Mouse (Mus musculus) intestine, postnatal 0 days (tissue): ENCODE results near the gene Nkx2-3. TPM values are rescaled to one million over a fixed set of nuclear protein-coding genes. Genes with fewer than 3 reads are reported as not detected.
A peak's percentile ranks its signal among the peaks of the same experiment; 100 is the strongest.

Experiments
- ATAC-seq: fragments of 200-750 bp; cut with Nextera tagmentation; 2 replicates; pipeline ENCODE4 v1.8.0; 2017; ENCODE audit warnings: mild to moderate bottlenecking, moderate TSS enrichment, moderate library complexity
- H3K27ac ChIP-seq: fragments of 300-500 bp; sonication (generic); 2 replicates; pipeline ENCODE4 v1.5.1; 2014; ENCODE audit warnings: mild to moderate bottlenecking, low read depth, low read length, moderate library complexity
- H3K27me3 ChIP-seq: fragments of 300-500 bp; sonication (generic); replicated peaks from 2 replicates; pipeline ENCODE4 v1.6.1; 2014; ENCODE audit warnings: low read length, mixed read lengths; ENCODE audit not compliant: control insufficient read depth, insufficient read depth
- H3K36me3 ChIP-seq: fragments of 300-500 bp; sonication (generic); 2 replicates; pipeline ENCODE4 v1.6.1; 2014; ENCODE audit warnings: mild to moderate bottlenecking, moderate library complexity; ENCODE audit not compliant: control insufficient read depth, insufficient read depth
- H3K4me1 ChIP-seq: fragments of 300-500 bp; sonication (generic); replicated peaks from 2 replicates; pipeline ENCODE4 v1.6.1; 2014; ENCODE audit warnings: antibody characterized with exemption, low read length, mixed read lengths; ENCODE audit not compliant: control insufficient read depth, insufficient read depth
- H3K4me2 ChIP-seq: fragments of 300-500 bp; sonication (generic); replicated peaks from 2 replicates; pipeline ENCODE4 v1.6.1; 2014; ENCODE audit warnings: low read depth, mild to moderate bottlenecking, moderate library complexity
- H3K4me3 ChIP-seq: fragments of 300-500 bp; sonication (generic); 2 replicates; pipeline ENCODE4 v1.5.1; 2014; ENCODE audit warnings: low read depth, low read length
- H3K9ac ChIP-seq: fragments of 300-500 bp; sonication (generic); 2 replicates; pipeline ENCODE4 v1.6.1; 2014; ENCODE audit warnings: mild to moderate bottlenecking, low read depth, low read length
- H3K9me3 ChIP-seq: fragments of 300-500 bp; sonication (generic); 2 replicates; pipeline ENCODE4 v1.6.1; 2016; ENCODE audit warnings: mixed run types; ENCODE audit not compliant: control insufficient read depth
- CTCF ChIP-seq: sonication (generic); IDR thresholded peaks from 2 replicates; pipeline ENCODE4 v1.5.1; 2016; ENCODE audit warnings: low read depth, mild to moderate bottlenecking, control low read depth, antibody characterized with exemption, moderate library complexity
- WGBS: fragments of 180-500 bp; shearing (Covaris S2); extraction: QIAGEN DNeasy Blood & Tissue Kit; methylation state at CpG from one replicate; pipeline ENCODE4 v1.1.7; 2014; 5-methylcytosine and 5-hydroxymethylcytosine counted together
- polyA plus RNA-seq: library from polyadenylated mRNA; unstranded; fragments of >200 nt; fragmentation: Nextera tagmentation; extraction: Ambion mirVana; gene quantifications from 2 replicates; pipeline ENCODE4 v1.2.1, GENCODE M21; 2015

The Nkx2-3 gene
- polyA plus RNA-seq, 1 experiment from 2014 or later = 54.3 TPM

- Histone ChIP-seq H3K27ac (peak overlapping the region; percentile 55), H3K4me2 (peak overlapping the region; percentile 75), H3K4me1 (no peaks in the 10 kb centered on the region), H3K4me3 (peak overlapping the region; percentile 54), H3K36me3 (no peaks in the 10 kb centered on the region; the same call in 1 of the 2 replicates), H3K9ac (peak overlapping the region; percentile 54), H3K27me3 (peaks cover 90% of the 10 kb centered on the region), H3K9me3 (no peaks in the 10 kb centered on the region)
- no peak for TF ChIP-seq CTCF
- WGBS = 15% methylated on average over 8 of the region's 8 CpGs
- no peak for ATAC-seq
Measured at GRCm38 (mm10) chr19:43608711-43609457, 3.2 kb upstream of the Nkx2-3 start.

- Histone ChIP-seq H3K27ac (peak overlapping the region; percentile 55), H3K4me3 (peak overlapping the region; percentile 54), H3K9ac (peak overlapping the region; percentile 54), H3K36me3 (peaks cover 3% of the 10 kb centered on the region; the same call in 1 of the 2 replicates), H3K27me3 (peaks cover 90% of the 10 kb centered on the region), H3K4me1 (no peaks in the 10 kb centered on the region), H3K9me3 (no peaks in the 10 kb centered on the region), H3K4me2 (peak overlapping the region; percentile 75)
- no peak for ATAC-seq
- 4% methylated on average over 25 of the region's 25 CpGs for WGBS
- TF ChIP-seq CTCF = peak; percentile 24; the same call in 1 of the 2 replicates
Measured at GRCm38 (mm10) chr19:43609458-43610330, 2.4 kb upstream of the Nkx2-3 start.

DNA sequence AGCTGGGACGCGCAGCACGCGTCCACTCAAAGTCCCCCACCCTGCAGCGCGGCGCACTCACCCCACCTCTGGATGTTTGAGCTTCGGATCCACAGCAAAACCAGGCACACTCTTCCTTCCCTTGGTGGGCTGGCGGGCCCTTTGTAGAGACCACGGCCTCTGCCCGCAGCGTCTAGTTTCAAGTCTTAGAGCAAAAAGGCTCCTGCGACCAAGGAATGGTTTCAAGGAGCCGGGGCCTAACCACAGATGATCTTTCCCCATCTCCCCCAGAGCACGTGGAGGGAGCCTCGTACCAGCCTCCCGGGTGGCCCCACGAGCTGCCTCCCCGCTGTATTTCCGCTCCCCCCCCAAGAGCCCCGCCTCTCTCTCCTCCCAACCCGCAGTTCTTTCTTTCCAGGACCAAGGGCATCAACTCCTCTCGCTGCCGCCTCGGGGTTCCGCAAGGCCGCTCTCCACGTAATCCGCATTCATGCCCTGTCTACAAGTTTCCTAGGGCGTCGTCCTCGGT lies 1.7 kb upstream of the Nkx2-3 start:
- Histone ChIP-seq H3K4me1 (0 out of 2 replicates have a peak, but pooled peaks cover 3% of the 10 kb centered on the region), H3K9ac (peak overlapping the region; percentile 54), H3K4me2 (peak overlapping the region; percentile 75), H3K27me3 (peaks cover 89% of the 10 kb centered on the region), H3K36me3 (peaks cover 7% of the 10 kb centered on the region; the same call in 1 of the 2 replicates), H3K9me3 (no peaks in the 10 kb centered on the region), H3K27ac (peak overlapping the region; percentile 54), H3K4me3 (peak overlapping the region; percentile 54)
- no peak for ATAC-seq
- WGBS = under 1% methylated on average over 32 of the region's 32 CpGs
- TF ChIP-seq CTCF = no peak

DNA sequence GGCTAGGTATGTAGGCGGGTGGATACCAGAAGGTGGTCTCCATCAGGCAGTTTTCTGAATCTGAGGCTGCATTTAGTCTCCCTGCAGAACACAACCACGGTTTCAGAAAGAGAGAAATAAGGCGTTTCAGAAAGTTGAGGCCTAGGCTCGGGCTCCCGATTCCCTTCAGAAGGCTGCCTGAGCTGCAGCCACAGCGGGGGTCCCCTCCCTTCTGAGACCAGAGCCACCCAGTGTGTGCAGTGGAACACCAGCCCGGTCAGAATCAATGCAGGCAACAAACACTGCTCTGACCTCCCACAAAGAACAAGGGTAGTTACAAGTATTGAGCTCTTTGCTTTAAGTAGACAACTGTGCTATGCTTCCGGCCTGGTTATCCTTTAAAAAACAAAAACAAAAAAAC lies 1.0 kb upstream of the Nkx2-3 start:
- 12% methylated on average over 8 of the region's 8 CpGs for WGBS
- H3K4me2 ChIP-seq = peak overlapping the region; percentile 75
- peak overlapping the region; percentile 54 for H3K27ac ChIP-seq
- TF ChIP-seq CTCF = no peak
- peak overlapping the region; percentile 54 for H3K9ac ChIP-seq
- H3K4me3 ChIP-seq = peak overlapping the region; percentile 54
- peaks cover 7% of the 10 kb centered on the region; the same call in 1 of the 2 replicates for H3K36me3 ChIP-seq
- no peak for ATAC-seq
- H3K4me1 ChIP-seq = 0 out of 2 replicates have a peak, but pooled peaks cover 3% of the 10 kb centered on the region
- peaks cover 87% of the 10 kb centered on the region for H3K27me3 ChIP-seq
- no peaks in the 10 kb centered on the region for H3K9me3 ChIP-seq

- H3K9me3 ChIP-seq = no peaks in the 10 kb centered on the region
- peak overlapping the region; percentile 42 for H3K27ac ChIP-seq
- ATAC-seq = no peak
- 0 out of 2 replicates have a peak, but pooled peaks cover 3% of the 10 kb centered on the region for H3K4me1 ChIP-seq
- 15% methylated on average over 12 of the region's 12 CpGs for WGBS
- peak overlapping the region; percentile 75 for H3K4me2 ChIP-seq
- peak overlapping the region; percentile 54 for H3K4me3 ChIP-seq
- no peak for TF ChIP-seq CTCF
- H3K36me3 ChIP-seq = peaks cover 7% of the 10 kb centered on the region; the same call in 1 of the 2 replicates
- H3K9ac ChIP-seq = 0 out of 2 replicates have a peak overlapping the region, but pooled peaks have one; percentile 13
- peaks cover 83% of the 10 kb centered on the region for H3K27me3 ChIP-seq
Measured at GRCm38 (mm10) chr19:43611561-43611960, 564 bp upstream of the Nkx2-3 start.
